Mouse (Mus musculus): ENCODE measurements around the gene Brox.

The Brox gene

GRCm38 (mm10) chr1:183272867-183273818 is 23.9 kb downstream of the Brox start:
- DNase-seq (ENCODE audit: low spot score in 2 of 2), result peak in 1 of 2 experiments; percentile 27

GRCm38 (mm10) chr1:183267666-183268065 is 29.4 kb downstream of the Brox start:
- DNase-seq (ENCODE audit: low spot score in 2 of 2), result no peak

- DNase-seq (ENCODE audit: low spot score in 2 of 2), result peak; percentile 52 to 60
These were observed 31.1 kb downstream of the Brox start for GRCm38 (mm10) chr1:183265921-183266467.

GRCm38 (mm10) chr1:183264145-183265008 is 32.7 kb downstream of the Brox start:
- no peak for DNase-seq (ENCODE audit: low spot score in 2 of 2)

- no peak for DNase-seq (ENCODE audit: low spot score in 2 of 2)
These were observed 44.5 kb downstream of the Brox start for GRCm38 (mm10) chr1:183252574-183252973.

GRCm38 (mm10) chr1:183251818-183252217 is 45.3 kb downstream of the Brox start:
- no peak for DNase-seq (ENCODE audit: low spot score in 2 of 2)

- DNase-seq (ENCODE audit: low spot score in 2 of 2), result no peak
These were observed 46.5 kb downstream of the Brox start for GRCm38 (mm10) chr1:183250612-183251011.

GRCm38 (mm10) chr1:183248144-183248543 is 48.9 kb downstream of the Brox start:
- no peak for DNase-seq (ENCODE audit: low spot score in 2 of 2)

GRCm38 (mm10) chr1:183243293-183243692 is 53.8 kb downstream of the Brox start:
- DNase-seq (ENCODE audit: low spot score in 2 of 2), result peak in 1 of 2 experiments; percentile 38

GRCm38 (mm10) chr1:183237901-183238300 is 59.2 kb downstream of the Brox start:
- DNase-seq (ENCODE audit: low spot score in 2 of 2), result peak in 1 of 2 experiments; percentile 36

- no peak for DNase-seq (ENCODE audit: low spot score in 2 of 2)
These were observed 60.6 kb downstream of the Brox start for GRCm38 (mm10) chr1:183236460-183236859.

- no peak for DNase-seq (ENCODE audit: low spot score in 2 of 2)
These were observed 63.3 kb downstream of the Brox start for GRCm38 (mm10) chr1:183233679-183234174.

- DNase-seq (ENCODE audit: low spot score in 2 of 2), result no peak
These were observed 63.9 kb downstream of the Brox start for GRCm38 (mm10) chr1:183232985-183233678.

- no peak for DNase-seq (ENCODE audit: low spot score in 2 of 2)
These were observed 69.6 kb downstream of the Brox start for GRCm38 (mm10) chr1:183227469-183227868.
